Mouse (Mus musculus): Measurements from ENCODE around the gene Akap2.

- TF ChIP-seq CTCF (IDR thresholded peaks at IDR 0.05; ENCODE audit: low read depth, low read length) (no peak), TAL1 (conservative IDR thresholded peaks at IDR 0.05; ENCODE audit: low read depth, low read length) (no peak), GATA1 (IDR thresholded peaks at IDR 0.05; ENCODE audit: borderline replicate concordance, low read length) (no peak), POLR2AphosphoS5 (IDR thresholded peaks at IDR 0.05; ENCODE audit: insufficient replicate concordance, low read depth, low read length) (no peak)
Observed at GRCm38 (mm10) chr4:57908860-57909259, 191.4 kb downstream of the Akap2 start.
